Mouse (Mus musculus) small intestine, adult 2 months (tissue): ENCODE measurements at regions not wholly inside any gene's neighbourhood (a gene's known extent, or its start where the extent isn't known, plus 50 kb on each side); places are given as distances from the start of the nearest gene placed in this dataset.

Experiments
- CTCF ChIP-seq: fragments of 200-500 bp; IDR thresholded peaks from 2 replicates; pipeline ENCODE4 v1.5.1; 2012; ENCODE audit warnings: low read depth, mild to moderate bottlenecking, control low read depth, inconsistent platforms, low read length, moderate library complexity, mixed read lengths; ENCODE audit not compliant: insufficient replicate concordance, insufficient read length; ENCODE audit errors: extremely low read depth
- POLR2A ChIP-seq: fragments of 200-500 bp; IDR thresholded peaks from 2 replicates; pipeline ENCODE4 v1.6.1; 2012; ENCODE audit warnings: low read depth, mild to moderate bottlenecking, control low read depth, inconsistent platforms, low read length, moderate library complexity

GRCm38 (mm10) chr2:61497930-61498329 is 80.5 kb upstream of the Tank start:
- no peak for TF ChIP-seq CTCF
- no peak for TF ChIP-seq POLR2A
